Mouse (Mus musculus) hindbrain, embryonic 14.5 days (tissue): ENCODE results near the gene Pole4. TPM values are rescaled to one million over a fixed set of nuclear protein-coding genes. Genes with fewer than 3 reads are reported as not detected.
A peak's percentile ranks its signal among the peaks of the same experiment; 100 is the strongest.
"Not testable (repeated sequence)": the region's sequence is repeated elsewhere in the genome, so short reads cannot be mapped to it uniquely, and the experiment has no call there.

Experiments used
- ATAC-seq: fragments of 200-750 bp; cut with Nextera tagmentation; 2 replicates; pipeline ENCODE4 v1.8.0; 2017; ENCODE audit warnings: moderate number of reproducible peaks, mild to moderate bottlenecking, moderate TSS enrichment, moderate library complexity; ENCODE audit not compliant: low FRiP score
- DNase-seq: peaks from one replicate; pipeline ENCODE4 v3.0.0-alpha.2; 2015; ENCODE audit warnings: low spot score
- H3K27ac ChIP-seq: fragments of 300-500 bp; sonication (generic); 2 replicates; pipeline ENCODE4 v1.5.1; 2014; ENCODE audit warnings: mild to moderate bottlenecking, moderate library complexity
- H3K27me3 ChIP-seq: fragments of 300-500 bp; sonication (generic); 2 replicates; pipeline ENCODE4 v1.6.1; 2014; ENCODE audit warnings: mild to moderate bottlenecking, low read length, mixed read lengths; ENCODE audit not compliant: control insufficient read depth, insufficient read depth
- H3K36me3 ChIP-seq: fragments of 300-500 bp; sonication (generic); replicated peaks from 2 replicates; pipeline ENCODE4 v1.6.1; 2014; ENCODE audit not compliant: control insufficient read depth, insufficient read depth
- H3K4me1 ChIP-seq: fragments of 300-500 bp; sonication (generic); replicated peaks from 2 replicates; pipeline ENCODE4 v1.6.1; 2014; ENCODE audit warnings: antibody characterized with exemption, low read length, mixed read lengths; ENCODE audit not compliant: control insufficient read depth, insufficient read depth
- H3K4me2 ChIP-seq: fragments of 300-500 bp; sonication (generic); replicated peaks from 2 replicates; pipeline ENCODE4 v1.6.1; 2014; ENCODE audit warnings: mild to moderate bottlenecking, moderate library complexity
- H3K4me3 ChIP-seq: fragments of 300-500 bp; sonication (generic); replicated peaks from 2 replicates; pipeline ENCODE4 v1.5.1; 2014; ENCODE audit warnings: mild to moderate bottlenecking, low read length
- H3K9ac ChIP-seq: fragments of 300-500 bp; sonication (generic); 2 replicates; pipeline ENCODE4 v1.6.1; 2014
- H3K9me3 ChIP-seq: fragments of 300-500 bp; sonication (generic); 2 replicates; pipeline ENCODE4 v1.6.1; 2016; ENCODE audit warnings: low read length; ENCODE audit not compliant: control insufficient read depth
- WGBS: fragments of 180-500 bp; shearing (Covaris S2); extraction: QIAGEN DNeasy Blood & Tissue Kit; methylation state at CpG from one replicate; pipeline ENCODE4 v1.1.7; 2014; 5-methylcytosine and 5-hydroxymethylcytosine counted together
- polyA plus RNA-seq: library from polyadenylated mRNA; unstranded; fragments of >200 nt; fragmentation: Nextera tagmentation; extraction: Ambion mirVana; gene quantifications from 2 replicates; pipeline ENCODE4 v1.2.1, GENCODE M21; 2014

The Pole4 gene
- polyA plus RNA-seq, 1 experiment from 2014 or later, result 157 TPM

GRCm38 (mm10) chr6:82653169-82653525 is 52.0 kb downstream of the Pole4 start:
- Histone ChIP-seq H3K27me3 (no peaks in the 10 kb centered on the region), H3K4me1 (no peaks in the 10 kb centered on the region; the same call in 1 of the 2 replicates), H3K9me3 (no peaks in the 10 kb centered on the region), H3K4me3 (peak overlapping the region; percentile 47), H3K36me3 (no peaks in the 10 kb centered on the region; the same call in 1 of the 2 replicates), H3K27ac (peak overlapping the region; percentile 83), H3K4me2 (peak overlapping the region; percentile 58), H3K9ac (peak overlapping the region; percentile 63)
- WGBS, result 39% methylated on average over 11 of the region's 11 CpGs
- peak; percentile 51 for DNase-seq
- no peak for ATAC-seq

GRCm38 (mm10) chr6:82652521-82653168 is 52.5 kb downstream of the Pole4 start:
- WGBS, result under 1% methylated on average over 67 of the region's 67 CpGs
- Histone ChIP-seq H3K9ac (peak overlapping the region; percentile 63), H3K4me1 (no peaks in the 10 kb centered on the region; the same call in 1 of the 2 replicates), H3K9me3 (no peaks in the 10 kb centered on the region), H3K27ac (peak overlapping the region; percentile 83), H3K27me3 (no peaks in the 10 kb centered on the region), H3K4me3 (peak overlapping the region; percentile 47), H3K36me3 (peaks cover 4% of the 10 kb centered on the region; the same call in 1 of the 2 replicates), H3K4me2 (peak overlapping the region; percentile 58)
- ATAC-seq, result peak; percentile 98
- peak; percentile 92 for DNase-seq

GRCm38 (mm10) chr6:82649096-82649495 is 56.1 kb downstream of the Pole4 start:
- 85% methylated on average over 2 of the region's 2 CpGs for WGBS
- ATAC-seq (no peak), DNase-seq (no peak)
- Histone ChIP-seq H3K27me3 (no peaks in the 10 kb centered on the region), H3K4me3 (no peak overlapping the region), H3K9ac (no peak overlapping the region), H3K36me3 (peaks cover 4% of the 10 kb centered on the region; the same call in 1 of the 2 replicates), H3K4me2 (no peak overlapping the region), H3K4me1 (no peaks in the 10 kb centered on the region; the same call in 1 of the 2 replicates), H3K27ac (no peak overlapping the region), H3K9me3 (no peaks in the 10 kb centered on the region)

GRCm38 (mm10) chr6:82647940-82648655 is 57.1 kb downstream of the Pole4 start:
- H3K9me3 ChIP-seq, result no peaks in the 10 kb centered on the region
- DNase-seq (no peak), ATAC-seq (no peak)
- peaks cover 4% of the 10 kb centered on the region; the same call in 1 of the 2 replicates for H3K36me3 ChIP-seq
- no peaks in the 10 kb centered on the region for H3K27me3 ChIP-seq
- H3K9ac ChIP-seq, result no peak overlapping the region
- H3K4me3 ChIP-seq, result no peak overlapping the region
- no peaks in the 10 kb centered on the region; the same call in 1 of the 2 replicates for H3K4me1 ChIP-seq
- 100% methylated on average over 1 of the region's 1 CpGs for WGBS
- H3K4me2 ChIP-seq, result no peak overlapping the region
- no peak overlapping the region for H3K27ac ChIP-seq

- H3K27ac ChIP-seq, result no peak overlapping the region
- H3K9me3 ChIP-seq, result no peaks in the 10 kb centered on the region
- no peak overlapping the region for H3K4me3 ChIP-seq
- no peak overlapping the region for H3K9ac ChIP-seq
- H3K27me3 ChIP-seq, result no peaks in the 10 kb centered on the region
- DNase-seq (no peak), ATAC-seq (no peak)
- no peak overlapping the region for H3K4me2 ChIP-seq
- peaks cover 4% of the 10 kb centered on the region; the same call in 1 of the 2 replicates for H3K36me3 ChIP-seq
- H3K4me1 ChIP-seq, result no peaks in the 10 kb centered on the region; the same call in 1 of the 2 replicates
- 95% methylated on average over 1 of the region's 1 CpGs for WGBS
These were observed 58.2 kb downstream of the Pole4 start for GRCm38 (mm10) chr6:82647001-82647400.

GRCm38 (mm10) chr6:82640046-82640445 is 65.1 kb downstream of the Pole4 start:
- Histone ChIP-seq H3K27ac (no peak overlapping the region), H3K36me3 (no peaks in the 10 kb centered on the region), H3K4me2 (no peak overlapping the region), H3K9ac (no peak overlapping the region), H3K27me3 (no peaks in the 10 kb centered on the region), H3K4me3 (no peak overlapping the region), H3K9me3 (no peaks in the 10 kb centered on the region), H3K4me1 (no peaks in the 10 kb centered on the region)
- no peak for DNase-seq
- no peak for ATAC-seq
- WGBS, result 81% methylated on average over 4 of the region's 4 CpGs

- not testable (repeated sequence) for H3K4me3 ChIP-seq, H3K9ac ChIP-seq, ATAC-seq, DNase-seq, H3K27me3 ChIP-seq, H3K9me3 ChIP-seq, H3K4me1 ChIP-seq, H3K36me3 ChIP-seq, H3K27ac ChIP-seq, H3K4me2 ChIP-seq
- 97% methylated on average over 6 of the region's 8 CpGs for WGBS
These were observed 79.8 kb downstream of the Pole4 start for GRCm38 (mm10) chr6:82625331-82625730.

- no peak for DNase-seq
- 66% methylated on average over 4 of the region's 4 CpGs for WGBS
These were observed 92.0 kb downstream of the Pole4 start for GRCm38 (mm10) chr6:82613201-82613600.

GRCm38 (mm10) chr6:82611049-82611448 is 94.1 kb downstream of the Pole4 start:
- DNase-seq (no peak), ATAC-seq (no peak)
- Histone ChIP-seq H3K9me3 (no peaks in the 10 kb centered on the region), H3K27me3 (no peaks in the 10 kb centered on the region), H3K4me2 (no peak overlapping the region), H3K4me1 (peaks cover 5% of the 10 kb centered on the region; the same call in 1 of the 2 replicates), H3K36me3 (no peaks in the 10 kb centered on the region), H3K4me3 (no peak overlapping the region), H3K27ac (no peak overlapping the region), H3K9ac (no peak overlapping the region)
- WGBS, result 87% methylated on average over 9 of the region's 9 CpGs

More at GRCm38 (mm10) chr6:82613201-82613600, 92.0 kb downstream of the Pole4 start:
- Histone ChIP-seq H3K9me3 (no peaks in the 10 kb centered on the region), H3K36me3 (no peaks in the 10 kb centered on the region), H3K9ac (no peak overlapping the region), H3K27me3 (no peaks in the 10 kb centered on the region), H3K4me3 (no peak overlapping the region), H3K4me1 (peaks cover 5% of the 10 kb centered on the region; the same call in 1 of the 2 replicates), H3K27ac (no peak overlapping the region), H3K4me2 (no peak overlapping the region)
- no peak for ATAC-seq
